Mouse (Mus musculus): Measurements from ENCODE around the gene Dse.

Dse gene

GRCm38 (mm10) chr10:34198574-34198973 is 8.9 kb downstream of the Dse start:
- no peak for DNase-seq (ENCODE audit: low spot score)

GRCm38 (mm10) chr10:34198061-34198460 is 9.5 kb downstream of the Dse start:
- DNase-seq (ENCODE audit: low spot score), result no peak

GRCm38 (mm10) chr10:34197269-34197668 is 10.2 kb downstream of the Dse start:
- no peak for DNase-seq (ENCODE audit: low spot score)

GRCm38 (mm10) chr10:34194957-34195356 is 12.6 kb downstream of the Dse start:
- DNase-seq (ENCODE audit: low spot score), result no peak

GRCm38 (mm10) chr10:34194503-34194902 is 13.0 kb downstream of the Dse start:
- no peak for DNase-seq (ENCODE audit: low spot score)

- DNase-seq (ENCODE audit: low spot score), result no peak
These were observed 20.8 kb downstream of the Dse start for GRCm38 (mm10) chr10:34186571-34187260.

- no peak for DNase-seq (ENCODE audit: low spot score)
These were observed 22.0 kb downstream of the Dse start for GRCm38 (mm10) chr10:34185556-34185955.

- no peak for DNase-seq (ENCODE audit: low spot score)
These were observed 22.6 kb downstream of the Dse start for GRCm38 (mm10) chr10:34184956-34185355.

- DNase-seq (ENCODE audit: low spot score), result no peak
These were observed 23.8 kb downstream of the Dse start for GRCm38 (mm10) chr10:34183731-34184130.

GRCm38 (mm10) chr10:34175870-34176606 is 31.5 kb downstream of the Dse start:
- no peak for DNase-seq (ENCODE audit: low spot score)

GRCm38 (mm10) chr10:34172663-34173282 is 34.7 kb downstream of the Dse start:
- no peak for DNase-seq (ENCODE audit: low spot score)

GRCm38 (mm10) chr10:34171660-34172059 is 35.9 kb downstream of the Dse start:
- no peak for DNase-seq (ENCODE audit: low spot score)

- DNase-seq (ENCODE audit: low spot score), result no peak
These were observed 36.3 kb downstream of the Dse start for GRCm38 (mm10) chr10:34171191-34171590.

GRCm38 (mm10) chr10:34166971-34167370 is 40.5 kb downstream of the Dse start:
- DNase-seq (ENCODE audit: low spot score), result no peak

GRCm38 (mm10) chr10:34155796-34156554 is 51.5 kb downstream of the Dse start:
- no peak for DNase-seq (ENCODE audit: low spot score)

- no peak for DNase-seq (ENCODE audit: low spot score)
These were observed 55.7 kb downstream of the Dse start for GRCm38 (mm10) chr10:34151827-34152226.

GRCm38 (mm10) chr10:34150454-34150853 is 57.1 kb downstream of the Dse start:
- DNase-seq (ENCODE audit: low spot score), result no peak

- no peak for DNase-seq (ENCODE audit: low spot score)
These were observed 57.7 kb downstream of the Dse start for GRCm38 (mm10) chr10:34149772-34150171.

- no peak for DNase-seq (ENCODE audit: low spot score)
These were observed 65.8 kb downstream of the Dse start for GRCm38 (mm10) chr10:34141693-34142092.

GRCm38 (mm10) chr10:34139768-34140167 is 67.7 kb downstream of the Dse start:
- no peak for DNase-seq (ENCODE audit: low spot score)

GRCm38 (mm10) chr10:34138027-34138426 is 69.5 kb downstream of the Dse start:
- no peak for DNase-seq (ENCODE audit: low spot score)

- no peak for DNase-seq (ENCODE audit: low spot score)
These were observed 71.1 kb downstream of the Dse start for GRCm38 (mm10) chr10:34136432-34136831.

Data from MN1 (cell line).